Mouse (Mus musculus) neural tube, embryonic 15.5 days (tissue): ENCODE data around the gene Ifi47. TPM values are rescaled to one million over a fixed set of nuclear protein-coding genes. Genes with fewer than 3 reads are reported as not detected.
A peak's percentile ranks its signal among the peaks of the same experiment; 100 is the strongest.

Source experiments
- ATAC-seq: fragments of 200-750 bp; cut with Nextera tagmentation; 2 replicates; pipeline ENCODE4 v1.8.0; 2017; ENCODE audit warnings: mild to moderate bottlenecking, moderate TSS enrichment, moderate library complexity; ENCODE audit not compliant: low FRiP score
- H3K27ac ChIP-seq: fragments of 300-500 bp; sonication (generic); replicated peaks from 2 replicates; pipeline ENCODE4 v1.5.1; 2015; ENCODE audit warnings: mild to moderate bottlenecking, inconsistent platforms
- H3K27me3 ChIP-seq: fragments of 300-500 bp; sonication (generic); replicated peaks from 2 replicates; pipeline ENCODE4 v1.6.1; 2015; ENCODE audit warnings: inconsistent platforms
- H3K36me3 ChIP-seq: fragments of 300-500 bp; sonication (generic); 2 replicates; pipeline ENCODE4 v1.6.1; 2015; ENCODE audit warnings: inconsistent platforms
- H3K4me1 ChIP-seq: fragments of 300-500 bp; sonication (generic); 2 replicates; pipeline ENCODE4 v1.6.1; 2015; ENCODE audit warnings: inconsistent platforms
- H3K4me2 ChIP-seq: fragments of 300-500 bp; sonication (generic); 2 replicates; pipeline ENCODE4 v1.6.1; 2015; ENCODE audit warnings: inconsistent platforms, mild to moderate bottlenecking, moderate library complexity
- H3K4me3 ChIP-seq: fragments of 300-500 bp; sonication (generic); replicated peaks from 2 replicates; pipeline ENCODE4 v1.5.1; 2015; ENCODE audit warnings: mild to moderate bottlenecking, inconsistent platforms
- H3K9ac ChIP-seq: fragments of 300-500 bp; sonication (generic); replicated peaks from 2 replicates; pipeline ENCODE4 v1.6.1; 2015; ENCODE audit warnings: mild to moderate bottlenecking, inconsistent platforms
- H3K9me3 ChIP-seq: fragments of 300-500 bp; sonication (generic); replicated peaks from 2 replicates; pipeline ENCODE4 v1.6.1; 2016; ENCODE audit warnings: inconsistent platforms
- WGBS: fragments of 180-500 bp; shearing (Covaris S2); methylation state at CpG from one replicate; pipeline ENCODE4 v1.1.7; 2015; ENCODE audit warnings: mixed read lengths; 5-methylcytosine and 5-hydroxymethylcytosine counted together
- polyA plus RNA-seq: library from polyadenylated mRNA; unstranded; fragments of >200 nt; fragmentation: Nextera tagmentation; extraction: Ambion mirVana; gene quantifications from 2 replicates; pipeline ENCODE4 v1.2.1, GENCODE M21; 2015

Ifi47 gene
- polyA plus RNA-seq, 1 experiment from 2014 or later = 0.64 TPM

GRCm38 (mm10) chr11:49091171-49091570, 14.8 kb downstream of the Ifi47 start:
- no peak overlapping the region for H3K4me2 ChIP-seq
- no peaks in the 10 kb centered on the region for H3K36me3 ChIP-seq
- WGBS = 85% methylated on average over 4 of the region's 4 CpGs
- H3K4me3 ChIP-seq = no peak overlapping the region
- no peaks in the 10 kb centered on the region for H3K4me1 ChIP-seq
- no peaks in the 10 kb centered on the region for H3K9me3 ChIP-seq
- no peak for ATAC-seq
- no peaks in the 10 kb centered on the region for H3K27me3 ChIP-seq
- H3K27ac ChIP-seq = no peak overlapping the region
- H3K9ac ChIP-seq = no peak overlapping the region

- ATAC-seq = no peak
- Histone ChIP-seq H3K4me1 (no peaks in the 10 kb centered on the region), H3K4me2 (no peak overlapping the region), H3K9ac (no peak overlapping the region), H3K27ac (no peak overlapping the region), H3K9me3 (no peaks in the 10 kb centered on the region), H3K4me3 (no peak overlapping the region), H3K36me3 (no peaks in the 10 kb centered on the region), H3K27me3 (no peaks in the 10 kb centered on the region)
- 92% methylated on average over 1 of the region's 1 CpGs for WGBS
These were observed 15.7 kb downstream of the Ifi47 start for GRCm38 (mm10) chr11:49092053-49092586.

GRCm38 (mm10) chr11:49092786-49093185, 16.4 kb downstream of the Ifi47 start:
- H3K4me2 ChIP-seq = no peak overlapping the region
- H3K27ac ChIP-seq = no peak overlapping the region
- no peak overlapping the region for H3K9ac ChIP-seq
- ATAC-seq = no peak
- 92% methylated on average over 2 of the region's 2 CpGs for WGBS
- H3K4me1 ChIP-seq = no peaks in the 10 kb centered on the region
- H3K4me3 ChIP-seq = no peak overlapping the region
- no peaks in the 10 kb centered on the region for H3K27me3 ChIP-seq
- H3K36me3 ChIP-seq = no peaks in the 10 kb centered on the region
- no peaks in the 10 kb centered on the region for H3K9me3 ChIP-seq

GRCm38 (mm10) chr11:49093861-49094660, 17.7 kb downstream of the Ifi47 start:
- H3K4me3 ChIP-seq = no peak overlapping the region
- no peak for ATAC-seq
- H3K4me2 ChIP-seq = no peak overlapping the region
- H3K27ac ChIP-seq = no peak overlapping the region
- H3K36me3 ChIP-seq = no peaks in the 10 kb centered on the region
- no peak overlapping the region for H3K9ac ChIP-seq
- no peaks in the 10 kb centered on the region for H3K4me1 ChIP-seq
- H3K27me3 ChIP-seq = no peaks in the 10 kb centered on the region
- WGBS = 86% methylated on average over 6 of the region's 6 CpGs
- no peaks in the 10 kb centered on the region for H3K9me3 ChIP-seq

- Histone ChIP-seq H3K4me1 (no peaks in the 10 kb centered on the region), H3K9me3 (no peaks in the 10 kb centered on the region), H3K36me3 (no peaks in the 10 kb centered on the region), H3K27me3 (no peaks in the 10 kb centered on the region), H3K4me3 (no peak overlapping the region), H3K9ac (no peak overlapping the region), H3K4me2 (no peak overlapping the region), H3K27ac (no peak overlapping the region)
- 86% methylated on average over 4 of the region's 4 CpGs for WGBS
- ATAC-seq = no peak
These were observed 19.0 kb downstream of the Ifi47 start for GRCm38 (mm10) chr11:49095367-49095766.

GRCm38 (mm10) chr11:49100409-49100808, 24.0 kb downstream of the Ifi47 start:
- Histone ChIP-seq H3K27ac (no peak overlapping the region), H3K4me3 (no peak overlapping the region), H3K9ac (no peak overlapping the region), H3K9me3 (no peaks in the 10 kb centered on the region), H3K4me1 (no peaks in the 10 kb centered on the region), H3K4me2 (no peak overlapping the region), H3K36me3 (no peaks in the 10 kb centered on the region), H3K27me3 (no peaks in the 10 kb centered on the region)
- 87% methylated on average over 3 of the region's 3 CpGs for WGBS
- ATAC-seq = no peak

- WGBS = 64% methylated on average over 5 of the region's 5 CpGs
- H3K27me3 ChIP-seq = no peaks in the 10 kb centered on the region
These were observed 25.1 kb downstream of the Ifi47 start for GRCm38 (mm10) chr11:49101500-49101899.

GRCm38 (mm10) chr11:49103047-49103693, 26.8 kb downstream of the Ifi47 start:
- Histone ChIP-seq H3K4me2 (no peak overlapping the region), H3K9ac (no peak overlapping the region), H3K36me3 (no peaks in the 10 kb centered on the region), H3K27ac (no peak overlapping the region), H3K4me1 (no peaks in the 10 kb centered on the region), H3K9me3 (no peaks in the 10 kb centered on the region), H3K27me3 (no peaks in the 10 kb centered on the region), H3K4me3 (no peak overlapping the region)
- 22% methylated on average over 8 of the region's 8 CpGs for WGBS
- ATAC-seq = peak; percentile 80; the same call in 1 of the 2 replicates

More at GRCm38 (mm10) chr11:49101500-49101899, 25.1 kb downstream of the Ifi47 start:
- H3K27ac ChIP-seq = no peak overlapping the region
- no peak overlapping the region for H3K4me2 ChIP-seq
- no peak for ATAC-seq
- no peak overlapping the region for H3K4me3 ChIP-seq
- H3K36me3 ChIP-seq = no peaks in the 10 kb centered on the region
- no peak overlapping the region for H3K9ac ChIP-seq
- no peaks in the 10 kb centered on the region for H3K9me3 ChIP-seq
- H3K4me1 ChIP-seq = no peaks in the 10 kb centered on the region

GRCm38 (mm10) chr11:49105752-49106151, 29.4 kb downstream of the Ifi47 start:
- WGBS = 83% methylated on average over 1 of the region's 1 CpGs
- ATAC-seq = no peak
- H3K4me1 ChIP-seq = no peaks in the 10 kb centered on the region
- H3K27ac ChIP-seq = no peak overlapping the region
- no peak overlapping the region for H3K4me3 ChIP-seq
- no peak overlapping the region for H3K9ac ChIP-seq
- H3K27me3 ChIP-seq = no peaks in the 10 kb centered on the region
- no peak overlapping the region for H3K4me2 ChIP-seq
- no peaks in the 10 kb centered on the region for H3K36me3 ChIP-seq
- no peaks in the 10 kb centered on the region for H3K9me3 ChIP-seq

GRCm38 (mm10) chr11:49107650-49108537, 31.5 kb downstream of the Ifi47 start:
- H3K9ac ChIP-seq = no peak overlapping the region
- ATAC-seq = no peak
- no peaks in the 10 kb centered on the region for H3K9me3 ChIP-seq
- H3K27ac ChIP-seq = no peak overlapping the region
- WGBS = 79% methylated on average over 10 of the region's 10 CpGs
- no peak overlapping the region for H3K4me3 ChIP-seq
- H3K4me2 ChIP-seq = no peak overlapping the region
- no peaks in the 10 kb centered on the region for H3K4me1 ChIP-seq
- H3K27me3 ChIP-seq = no peaks in the 10 kb centered on the region
- no peaks in the 10 kb centered on the region for H3K36me3 ChIP-seq

GRCm38 (mm10) chr11:49108833-49109232, 32.4 kb downstream of the Ifi47 start:
- ATAC-seq = no peak

More at GRCm38 (mm10) chr11:49108833-49109232, 32.4 kb downstream of the Ifi47 start:
- Histone ChIP-seq H3K9me3 (no peaks in the 10 kb centered on the region), H3K27ac (no peak overlapping the region), H3K4me3 (no peak overlapping the region), H3K9ac (no peak overlapping the region), H3K4me2 (no peak overlapping the region), H3K27me3 (no peaks in the 10 kb centered on the region), H3K36me3 (no peaks in the 10 kb centered on the region), H3K4me1 (no peaks in the 10 kb centered on the region)
- 39% methylated on average over 1 of the region's 1 CpGs for WGBS
